Mouse (Mus musculus) layer of hippocampus, postnatal 14 days (tissue): ENCODE measurements around the gene Zfp715. TPM values are rescaled to one million over a fixed set of nuclear protein-coding genes. Genes with fewer than 3 reads are reported as not detected.
"Not testable (repeated sequence)": the region's sequence is repeated elsewhere in the genome, so short reads cannot be mapped to it uniquely, and the experiment has no call there.

Experiments
- DNase-seq, 2 experiments: peaks; one replicate each; pipeline ENCODE4 v3.0.0; 2021 to 2022; ENCODE audit warnings: low spot score in 2 of 2, mixed read lengths in 1 of 2
- total RNA-seq, 2 experiments: library from RNA; stranded (reverse); gene quantifications; 2 replicates each; pipeline ENCODE4 v1.2.3; 2021

Gene Zfp715
- total RNA-seq, 2 experiments from 2014 or later = 20.0 to 22.0 TPM

- DNase-seq = no peak
Observed at GRCm38 (mm10) chr7:43309069-43309468, 4.0 kb downstream of the Zfp715 start.

- DNase-seq = no peak
Observed at GRCm38 (mm10) chr7:43305235-43305634, 7.9 kb downstream of the Zfp715 start.

DNA sequence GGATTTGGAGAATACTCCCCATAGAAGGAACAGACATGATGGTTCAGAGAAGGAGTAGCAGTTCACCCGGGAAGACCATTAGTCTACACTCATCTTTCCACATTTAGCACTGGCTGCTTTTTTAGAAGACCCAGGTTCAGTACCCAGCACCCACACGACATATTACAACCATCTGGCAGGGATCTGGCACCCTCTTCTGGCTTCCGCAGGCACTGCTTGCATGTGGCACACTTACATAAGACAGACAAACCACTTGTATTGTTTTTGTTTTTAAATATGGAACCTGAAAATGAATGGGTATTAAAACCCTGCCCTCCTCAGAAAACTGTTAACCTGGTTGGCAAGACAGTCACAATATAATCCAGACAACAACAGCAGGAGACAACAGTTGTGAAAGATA lies 21.6 kb downstream of the Zfp715 start:
- no peak for DNase-seq

- peak; percentile 85 to 86 for DNase-seq
Observed at GRCm38 (mm10) chr7:43282859-43283595, 30.1 kb downstream of the Zfp715 start.

DNA sequence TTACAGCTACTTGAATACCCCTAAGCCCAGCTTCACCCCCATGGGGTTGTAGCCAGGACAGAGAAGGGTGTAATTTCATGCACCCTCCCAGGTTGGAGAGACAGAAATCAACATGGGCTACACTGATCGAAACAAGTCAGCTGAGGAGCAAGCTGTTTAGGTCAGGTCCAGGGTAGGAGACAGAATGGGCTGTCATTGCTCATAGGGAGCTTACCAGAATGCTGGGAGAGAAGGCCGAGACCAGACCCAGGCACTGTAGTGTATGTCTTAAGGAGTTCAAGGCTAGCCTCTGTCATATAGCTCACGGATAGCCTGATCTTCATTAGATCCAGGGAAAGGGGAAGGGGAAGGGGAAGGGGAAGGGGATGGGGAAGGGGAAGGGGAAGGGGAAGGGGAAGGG lies 30.6 kb downstream of the Zfp715 start:
- DNase-seq = no peak

GRCm38 (mm10) chr7:43277401-43277800 lies 35.7 kb downstream of the Zfp715 start:
- no peak for DNase-seq

GRCm38 (mm10) chr7:43276178-43276577 lies 36.9 kb downstream of the Zfp715 start:
- not testable (repeated sequence) for DNase-seq

GRCm38 (mm10) chr7:43273476-43273875 lies 39.6 kb downstream of the Zfp715 start:
- DNase-seq = no peak

GRCm38 (mm10) chr7:43267359-43267758 lies 45.7 kb downstream of the Zfp715 start:
- DNase-seq = not testable (repeated sequence)

- no peak for DNase-seq
Observed at GRCm38 (mm10) chr7:43253540-43253939, 59.6 kb downstream of the Zfp715 start.

GRCm38 (mm10) chr7:43250718-43251117 lies 62.4 kb downstream of the Zfp715 start:
- DNase-seq = not testable (repeated sequence)

Other genes starting within 250 kb of the Zfp715 start
- not detected for gene Zfp936, start 199.1 kb downstream of the Zfp715 start, total RNA-seq
- gene Siglecf, start 38.0 kb upstream of the Zfp715 start, total RNA-seq = under 1 TPM; 0.69 to 0.92 TPM
- under 1 TPM in 1 of 2 experiments, not detected in 1; 0.35 TPM for gene Siglecg, start 94.9 kb upstream of the Zfp715 start, total RNA-seq
- not detected for gene Lim2, start 114.4 kb upstream of the Zfp715 start, total RNA-seq
- gene Nkg7, start 123.8 kb upstream of the Zfp715 start, total RNA-seq = not detected
- not detected for gene Cldnd2, start 127.5 kb upstream of the Zfp715 start, total RNA-seq
- 10 to 100 TPM; 65.6 to 75.0 TPM for gene Etfb, start 130.8 kb upstream of the Zfp715 start, total RNA-seq
- 1 to 10 TPM in 1 of 2 experiments, under 1 TPM in 1; 0.93 to 1.1 TPM for gene Gm45233, start 130.8 kb upstream of the Zfp715 start, total RNA-seq
- gene Vsig10l, start 149.9 kb upstream of the Zfp715 start, total RNA-seq = 1 to 10 TPM; 2.6 to 3.5 TPM
- gene Iglon5, start 176.8 kb upstream of the Zfp715 start, total RNA-seq = 10 to 100 TPM; 43.2 to 45.0 TPM
- not detected for gene 4931406B18Rik, start 192.6 kb upstream of the Zfp715 start, total RNA-seq
- 1 to 10 TPM; 6.5 to 6.8 TPM for gene Cd33, start 231.1 kb upstream of the Zfp715 start, total RNA-seq
- 1 to 10 TPM; 5.9 to 6.5 TPM for gene Zfp658, start 249.0 kb upstream of the Zfp715 start, total RNA-seq